Mouse (Mus musculus): ENCODE data around the gene Slc11a2. TPM values are rescaled to one million over a fixed set of nuclear protein-coding genes. Genes with fewer than 3 reads are reported as not detected.
A peak's percentile ranks its signal among the peaks of the same experiment; 100 is the strongest.

The Slc11a2 gene
- total RNA-seq (2015; ENCODE audit: low replicate concordance) (14.6 and 18.3 TPM in 2 replicates), total RNA-seq (2017; ENCODE audit: low replicate concordance) (20.1 and 23.8 TPM in 2 replicates)

DNA sequence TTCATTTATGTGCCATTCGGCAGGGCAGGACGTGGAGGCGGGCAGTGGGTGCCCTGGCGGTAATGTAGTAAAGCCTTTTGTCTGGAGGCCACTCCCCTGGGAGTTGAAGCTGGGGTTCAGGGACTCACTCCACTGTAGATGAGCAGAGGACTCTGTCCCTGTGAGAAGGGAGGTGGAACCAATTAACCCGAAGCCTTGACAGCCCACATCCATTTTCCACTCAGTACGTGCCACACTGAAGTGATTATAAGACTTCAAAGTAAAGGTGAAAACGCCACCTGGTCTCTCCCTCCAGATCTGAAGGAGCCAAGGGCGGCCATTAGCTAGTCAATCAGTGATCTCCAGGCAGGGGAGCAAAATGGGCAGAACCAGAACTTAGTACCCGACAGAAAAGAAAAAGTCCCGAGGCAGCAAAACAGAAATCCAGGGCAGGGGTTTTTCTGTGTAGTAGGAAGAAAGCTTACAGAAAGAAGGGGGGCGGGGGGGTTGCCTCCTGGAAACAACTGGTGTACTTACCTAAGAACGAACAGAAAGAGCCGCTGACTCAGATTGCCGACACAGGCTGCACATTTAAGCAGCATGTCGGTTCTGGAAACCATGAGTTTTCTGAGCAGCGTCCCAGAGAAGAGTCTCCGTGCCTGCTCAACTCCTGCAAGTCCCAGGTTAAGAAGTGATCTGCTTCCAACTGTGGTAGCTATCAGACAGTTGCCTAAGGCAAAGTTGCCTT, at the start of gene Slc11a2:
Slc11a2 (minus strand) TSS at position 677 of the 727 bp plus-strand sequence.
- ATAC-seq (replicated peaks; ENCODE audit: low FRiP score, poor library complexity, severe bottlenecking) = no peak

DNA sequence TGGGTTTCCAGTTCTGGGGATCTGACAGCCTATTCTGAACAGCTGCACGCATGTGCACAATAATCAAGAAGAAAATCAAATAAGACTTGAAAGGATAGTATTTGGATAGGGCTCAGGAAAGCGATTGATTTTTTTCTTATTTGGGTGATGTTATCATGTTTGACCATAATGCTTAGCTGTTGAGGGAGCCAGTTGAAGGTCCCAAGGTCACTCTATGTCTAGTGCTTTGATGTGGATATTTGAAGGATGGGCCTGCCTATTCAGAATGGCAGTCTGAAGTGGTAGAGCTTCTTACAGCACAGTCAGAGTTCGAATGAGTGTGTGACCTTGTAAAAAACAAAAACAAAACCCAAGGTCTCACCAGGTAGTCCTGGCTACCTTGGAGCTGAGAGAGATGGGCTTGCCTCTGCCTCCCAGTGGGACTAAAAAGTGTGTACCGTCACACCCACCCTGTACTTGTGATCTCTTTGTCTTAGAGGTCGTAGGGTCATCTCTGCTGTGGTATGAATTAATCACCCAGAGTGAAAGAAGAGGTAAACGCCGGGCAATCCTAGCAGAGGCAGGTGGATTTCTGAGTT, 49.1 kb upstream of the Slc11a2 start:
- no peak for ATAC-seq (replicated peaks; ENCODE audit: low FRiP score, poor library complexity, severe bottlenecking)

DNA sequence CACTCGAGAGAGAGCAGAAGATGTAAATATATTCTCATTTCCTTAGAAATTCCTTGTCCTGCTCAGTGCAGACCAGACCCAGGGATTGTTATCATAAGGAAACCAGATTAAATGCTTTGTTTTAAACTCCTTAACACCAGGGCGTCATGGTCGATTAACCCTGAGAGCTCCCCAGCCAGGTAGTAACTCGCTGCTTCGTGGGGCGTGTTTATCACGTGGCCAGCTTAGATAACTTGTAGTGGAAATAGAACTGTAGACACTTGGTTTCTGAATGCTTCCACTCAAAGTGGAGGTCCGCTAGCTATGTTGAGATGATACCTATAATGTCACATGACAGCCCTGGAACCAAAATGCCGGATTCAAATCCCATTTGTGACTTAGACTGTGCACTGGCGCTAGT, 45.2 kb upstream of the Slc11a2 start:
- ATAC-seq (replicated peaks; ENCODE audit: low FRiP score, poor library complexity, severe bottlenecking) = no peak

DNA sequence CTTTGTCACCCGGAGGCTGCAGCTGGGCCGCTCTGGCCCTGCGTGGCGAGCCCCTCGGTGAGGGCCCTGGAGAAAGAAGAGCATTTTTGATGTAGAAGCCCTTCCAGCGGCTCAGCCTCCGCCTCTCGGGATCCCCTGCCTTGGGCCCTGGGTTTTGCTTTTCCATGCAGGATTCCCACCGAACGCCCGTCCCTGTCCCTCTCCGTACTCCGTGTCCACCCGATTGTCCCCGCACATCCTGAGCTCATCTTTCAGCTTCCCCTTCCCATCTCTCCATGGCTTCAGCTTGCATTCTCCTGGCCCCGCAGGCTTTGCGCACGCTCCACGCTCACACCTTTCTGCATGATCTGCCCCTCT, 44.3 kb upstream of the Slc11a2 start:
- ATAC-seq (replicated peaks; ENCODE audit: low FRiP score, poor library complexity, severe bottlenecking) = no peak

DNA sequence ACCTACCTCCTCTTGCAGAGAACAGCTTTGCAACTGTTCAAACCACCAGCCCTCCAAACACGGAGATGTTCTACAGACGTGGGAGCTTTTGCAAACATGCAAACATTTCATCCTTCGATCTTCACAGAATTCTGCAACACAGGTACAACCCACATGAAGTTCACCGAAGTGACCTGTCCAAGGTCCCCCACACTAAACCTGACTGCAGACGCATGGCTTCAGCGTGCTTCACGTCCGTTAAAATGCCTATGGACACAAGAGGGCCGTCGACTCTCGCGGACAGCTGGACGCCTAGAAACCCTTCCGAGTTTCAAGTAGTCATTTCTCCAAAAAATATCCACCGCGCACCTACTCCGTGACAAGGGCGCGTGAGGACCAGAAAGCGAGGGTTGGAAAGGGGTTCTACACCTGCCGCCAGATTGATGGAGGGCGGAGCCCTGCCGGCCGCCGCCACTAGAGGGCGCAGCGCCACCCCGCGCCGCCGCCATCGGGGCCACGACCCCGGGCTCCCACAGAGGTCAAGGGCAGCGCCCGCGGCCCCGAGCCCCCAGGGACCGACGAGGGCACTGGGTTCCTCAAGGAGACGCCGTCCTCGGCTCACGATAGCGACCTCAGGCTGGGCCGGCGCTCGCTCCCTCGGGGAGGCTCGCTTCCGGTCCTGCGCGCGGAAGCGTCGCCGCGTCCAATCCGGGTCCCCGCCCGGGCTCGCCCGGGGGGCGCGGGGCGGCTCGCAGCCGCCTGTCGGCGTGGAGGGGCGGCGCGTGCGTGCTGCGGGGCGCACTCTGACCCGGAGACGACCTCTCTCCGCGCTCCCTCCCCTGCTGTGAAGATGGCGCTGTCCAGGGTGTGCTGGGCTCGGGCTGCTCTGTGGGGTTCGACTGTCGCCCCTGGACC, 43.7 kb upstream of the Slc11a2 start, which contains the start of gene Letmd1:
Letmd1 (plus strand) TSS at position 729 of the 894 bp plus-strand sequence.
- peak; percentile 62 for ATAC-seq (replicated peaks; ENCODE audit: low FRiP score, poor library complexity, severe bottlenecking)

DNA sequence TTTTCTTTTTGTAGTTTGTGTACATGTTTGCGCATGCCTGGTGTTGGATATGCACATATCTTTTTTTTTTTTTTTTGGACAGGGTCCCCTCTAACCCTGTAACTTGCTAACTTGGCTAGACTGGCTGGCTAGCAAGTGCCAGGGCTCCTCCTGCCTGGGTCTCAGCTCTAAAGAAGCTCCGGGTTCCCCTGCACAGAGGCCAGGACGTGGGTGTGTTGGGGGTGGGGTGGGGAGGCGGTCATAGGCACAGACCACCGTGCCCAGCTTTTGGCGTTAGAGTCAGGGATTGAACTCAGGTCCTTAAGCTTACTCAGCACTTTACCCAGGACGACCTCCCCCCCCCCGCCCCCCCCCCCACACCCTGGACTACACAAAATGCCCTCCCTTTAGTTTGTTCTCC, 42.9 kb upstream of the Slc11a2 start:
- ATAC-seq (replicated peaks; ENCODE audit: low FRiP score, poor library complexity, severe bottlenecking) = no peak

DNA sequence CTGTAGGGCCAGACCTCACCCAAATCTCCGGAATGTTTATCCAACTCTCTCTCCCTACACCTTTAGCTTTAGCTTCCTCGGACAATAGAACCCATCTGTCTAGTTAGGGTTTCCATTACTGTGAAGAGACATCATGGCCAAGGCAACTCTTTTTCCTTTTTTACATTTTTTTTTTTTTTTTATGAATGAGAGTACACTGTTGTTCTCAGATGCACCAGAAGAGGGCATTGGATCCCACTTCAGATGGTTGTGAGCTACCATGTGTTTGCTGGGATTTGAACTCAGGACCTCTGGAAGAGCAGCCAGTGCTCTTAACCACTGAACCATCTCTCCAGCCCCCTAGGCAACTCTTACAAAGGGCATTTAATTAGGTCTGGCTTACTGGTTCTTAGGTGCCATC, 40.6 kb upstream of the Slc11a2 start:
- ATAC-seq (replicated peaks; ENCODE audit: low FRiP score, poor library complexity, severe bottlenecking) = no peak

DNA sequence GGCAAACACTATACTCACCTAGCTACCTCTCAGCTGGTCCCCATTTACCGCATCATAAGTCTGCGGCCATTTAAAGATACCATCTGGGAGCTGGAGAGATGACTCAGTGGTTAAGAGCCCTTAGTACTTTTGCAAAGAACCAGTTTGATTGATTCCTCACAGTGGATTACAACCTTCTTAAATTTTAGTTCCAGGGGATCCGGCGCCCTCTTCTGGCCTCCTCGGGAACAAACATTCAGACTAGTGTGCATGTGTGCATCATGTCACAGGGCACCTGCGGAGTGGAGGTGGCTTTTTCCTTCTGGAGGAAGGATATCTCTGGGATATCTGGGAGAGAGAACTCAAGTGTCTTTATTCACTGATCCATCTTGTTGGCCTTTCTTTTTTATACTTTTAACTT, 38.8 kb upstream of the Slc11a2 start:
- ATAC-seq (replicated peaks; ENCODE audit: low FRiP score, poor library complexity, severe bottlenecking) = peak; percentile 60

DNA sequence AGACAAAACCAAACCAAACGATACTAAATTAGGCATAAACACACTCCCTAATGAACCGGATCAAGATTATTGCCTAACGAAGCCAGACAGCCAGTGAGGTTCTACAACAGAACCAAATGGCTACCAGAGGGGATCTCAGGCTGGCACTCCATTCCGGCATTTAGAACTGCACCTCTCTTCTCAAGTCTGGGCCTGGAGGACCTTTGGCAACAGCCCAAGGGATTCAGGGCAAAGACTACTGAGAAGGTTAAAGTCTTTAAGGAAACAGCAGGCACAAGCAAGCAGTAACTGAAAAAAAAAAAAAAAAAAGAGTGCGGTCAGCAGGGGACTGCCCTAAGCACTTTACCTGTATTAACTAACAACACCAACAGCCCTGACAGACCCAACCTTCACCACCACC, 37.2 kb upstream of the Slc11a2 start:
- ATAC-seq (replicated peaks; ENCODE audit: low FRiP score, poor library complexity, severe bottlenecking) = no peak

DNA sequence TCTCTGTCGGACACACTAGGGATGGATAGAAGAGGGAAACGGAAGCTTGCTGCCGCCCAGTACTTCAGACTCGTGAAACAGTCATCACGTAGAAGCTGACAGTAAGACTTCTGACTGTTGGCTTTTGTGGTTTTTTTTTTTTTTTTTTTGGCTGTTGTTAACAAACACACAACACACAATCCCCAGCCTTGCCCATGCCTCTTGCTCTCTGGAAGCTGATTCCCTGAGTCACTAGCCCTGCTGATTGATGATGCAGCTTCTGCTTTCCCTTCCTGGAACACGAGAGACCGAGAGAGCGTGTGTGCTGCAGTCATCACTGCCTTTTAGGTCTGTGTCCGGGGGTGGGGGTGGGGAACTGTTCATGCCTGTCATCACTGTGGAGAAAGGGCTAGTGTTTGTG, 36.8 kb upstream of the Slc11a2 start:
- no peak for ATAC-seq (replicated peaks; ENCODE audit: low FRiP score, poor library complexity, severe bottlenecking)

DNA sequence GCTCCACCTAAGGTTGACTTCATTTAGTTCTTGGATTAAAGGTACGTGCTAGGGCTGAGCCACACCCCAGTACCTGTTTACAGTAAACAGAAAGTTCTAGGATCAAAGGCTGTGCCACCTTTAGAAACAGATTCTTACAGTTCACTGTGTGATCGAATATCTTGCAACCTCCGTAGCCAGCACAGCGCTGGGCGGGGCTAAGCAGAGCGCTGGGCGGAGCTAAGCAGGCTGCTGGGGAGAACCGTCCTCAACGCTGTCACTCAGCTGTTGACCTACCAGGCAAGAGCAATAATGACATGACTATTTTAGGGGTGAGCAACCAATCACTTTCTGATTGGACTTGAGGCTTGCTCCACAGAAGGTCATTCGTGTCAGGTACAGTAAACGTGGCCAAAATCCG, 36.1 kb upstream of the Slc11a2 start:
- ATAC-seq (replicated peaks; ENCODE audit: low FRiP score, poor library complexity, severe bottlenecking) = peak; percentile 82

DNA sequence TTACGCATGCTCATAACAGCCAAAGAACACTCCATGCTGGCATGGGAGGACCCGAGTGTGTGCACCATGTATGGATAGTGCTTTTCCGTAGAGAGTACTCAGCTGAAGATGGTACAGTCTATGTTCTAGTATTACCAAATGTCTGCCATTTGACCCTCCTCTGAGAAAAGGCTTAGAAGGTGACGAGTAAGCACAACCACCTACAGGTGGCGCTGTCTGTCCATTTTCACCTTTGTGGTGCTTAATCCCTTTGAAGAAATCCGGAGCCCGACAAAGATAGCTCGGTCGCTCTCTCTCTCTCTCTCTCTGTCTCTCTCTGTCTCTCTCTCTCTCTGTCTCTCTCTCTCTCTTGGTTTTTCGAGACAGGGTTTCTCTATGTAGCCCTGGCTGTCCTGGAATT, 33.2 kb upstream of the Slc11a2 start:
- peak; percentile 54; the same call in 1 of the 2 replicates for ATAC-seq (replicated peaks; ENCODE audit: low FRiP score, poor library complexity, severe bottlenecking)

DNA sequence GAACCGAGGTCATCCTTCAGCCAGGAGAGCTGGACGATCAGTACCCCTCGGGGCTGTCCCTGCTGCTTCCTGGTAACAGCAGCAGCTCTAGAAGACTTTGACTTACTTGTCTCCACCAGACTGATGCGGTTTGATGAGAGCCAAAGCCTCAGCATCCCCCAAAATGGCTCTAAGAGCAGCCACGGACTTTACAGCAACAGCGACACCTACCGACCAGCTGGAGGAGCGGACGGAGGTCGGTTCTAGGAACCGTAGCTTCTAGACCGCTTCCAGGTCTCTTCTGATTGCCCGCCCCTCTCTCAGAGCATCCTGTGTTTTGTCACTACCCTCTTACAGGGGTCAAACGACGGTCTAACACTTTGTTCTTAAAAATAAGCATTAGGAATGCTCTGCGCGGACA, 32.5 kb upstream of the Slc11a2 start:
- ATAC-seq (replicated peaks; ENCODE audit: low FRiP score, poor library complexity, severe bottlenecking) = peak; percentile 80

DNA sequence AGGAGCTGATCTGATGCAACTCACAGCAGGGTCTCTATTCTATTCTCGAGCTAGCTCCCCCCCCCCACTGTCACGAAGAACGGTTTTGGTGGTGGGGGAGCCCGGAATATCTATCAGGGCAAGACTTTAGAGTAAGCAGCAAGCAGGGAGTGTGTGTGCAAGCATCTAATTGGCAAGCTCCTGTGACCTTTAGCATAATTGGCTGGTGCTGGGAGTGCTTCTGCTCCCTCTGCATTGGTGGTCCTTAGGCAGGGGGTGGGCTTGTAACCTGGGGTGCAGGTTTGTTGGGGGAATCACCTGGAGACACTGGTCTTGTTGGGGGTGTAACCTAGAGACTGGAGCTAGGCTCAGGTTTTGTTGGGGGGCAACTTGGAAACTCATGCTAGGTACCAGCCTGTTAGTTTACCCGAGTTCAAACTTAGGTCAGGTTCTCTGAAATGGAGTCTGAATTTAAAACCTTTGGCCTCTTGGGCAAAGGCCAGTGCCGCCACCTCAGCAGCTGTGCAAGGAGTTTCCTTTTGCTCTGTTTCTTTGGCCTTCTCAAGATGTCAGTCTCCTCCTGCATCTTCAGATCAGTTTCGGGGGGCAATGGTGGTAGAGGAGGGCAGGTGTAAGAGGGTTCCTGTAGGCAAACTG, 31.6 kb upstream of the Slc11a2 start:
- no peak for ATAC-seq (replicated peaks; ENCODE audit: low FRiP score, poor library complexity, severe bottlenecking)

DNA sequence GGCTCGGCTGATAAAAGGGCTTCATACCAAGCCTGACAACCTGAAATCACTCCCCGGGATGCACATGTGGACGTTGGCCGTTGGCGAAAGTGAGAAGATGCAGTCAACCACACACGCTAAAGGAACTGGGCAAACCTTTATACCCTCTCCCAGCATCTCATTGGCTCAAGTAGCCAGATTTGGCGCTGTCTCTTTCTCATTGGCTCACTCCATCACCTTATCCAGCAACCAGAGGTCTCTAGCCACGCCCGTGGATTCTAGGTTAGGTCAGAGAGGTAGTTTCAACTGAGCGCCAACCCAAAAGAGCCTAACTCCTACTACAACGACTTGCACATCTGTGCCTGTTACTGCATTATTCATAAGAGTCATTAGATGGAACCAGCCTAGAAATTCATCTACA, 27.6 kb upstream of the Slc11a2 start:
- no peak for ATAC-seq (replicated peaks; ENCODE audit: low FRiP score, poor library complexity, severe bottlenecking)

DNA sequence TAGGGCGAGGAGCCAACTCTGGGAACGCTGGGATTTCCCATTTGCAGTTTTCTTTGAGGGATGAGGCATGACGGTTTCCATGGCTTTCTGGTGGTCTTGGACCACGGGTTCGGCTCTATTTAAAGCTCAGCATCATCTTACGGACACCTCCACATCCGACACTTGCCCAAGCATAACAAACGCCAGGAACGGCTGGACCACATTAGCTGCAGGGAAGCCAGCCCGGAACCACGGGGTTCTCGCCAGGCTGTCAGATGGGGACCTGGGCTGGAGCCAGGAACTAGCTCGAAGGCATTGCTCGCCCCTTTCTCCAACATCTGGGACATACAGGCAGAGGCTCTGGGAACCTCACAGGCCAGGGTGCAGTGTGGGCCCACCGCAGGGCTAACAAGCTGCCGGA, 26.4 kb upstream of the Slc11a2 start:
- no peak for ATAC-seq (replicated peaks; ENCODE audit: low FRiP score, poor library complexity, severe bottlenecking)

DNA sequence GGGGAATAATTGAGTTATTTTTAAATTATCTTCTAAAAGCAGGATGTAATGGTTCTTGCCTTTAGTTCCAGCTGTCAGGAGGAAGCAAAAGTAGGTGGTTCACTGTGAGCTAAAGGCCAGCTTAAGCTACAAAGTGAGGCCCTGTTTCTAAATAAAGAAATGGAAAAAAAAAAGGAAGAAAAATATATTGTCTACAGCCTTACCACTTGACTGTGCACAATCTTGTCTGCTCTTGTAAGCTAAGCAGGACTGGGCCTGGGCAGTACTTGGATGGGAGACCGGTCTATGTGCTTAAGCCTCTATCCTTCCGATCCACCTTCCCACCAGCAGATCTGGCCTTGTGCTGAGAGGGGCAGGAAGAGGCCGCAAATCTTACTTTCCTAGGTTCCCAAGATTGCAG, 24.6 kb upstream of the Slc11a2 start:
- 0 out of 2 replicates have a peak, but pooled peaks have one; percentile 37 for ATAC-seq (replicated peaks; ENCODE audit: low FRiP score, poor library complexity, severe bottlenecking)

DNA sequence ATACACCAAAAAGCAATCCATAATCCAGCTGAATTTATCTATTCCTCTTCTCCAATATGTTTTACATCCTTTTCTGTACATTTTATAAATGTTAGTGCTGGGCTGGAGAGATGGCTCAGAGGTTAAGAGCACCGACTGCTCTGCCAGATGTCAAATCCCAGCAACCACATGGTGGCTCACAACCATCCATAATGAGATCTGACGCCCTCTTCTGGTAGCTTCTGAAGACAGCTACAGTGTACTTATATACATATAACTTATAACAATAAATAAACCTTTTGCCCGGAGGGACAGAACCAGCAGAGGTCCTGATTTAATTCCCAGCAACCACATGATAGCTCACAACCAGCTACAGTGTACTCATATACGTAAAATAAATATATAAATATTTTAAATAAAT, 23.7 kb upstream of the Slc11a2 start:
- ATAC-seq (replicated peaks; ENCODE audit: low FRiP score, poor library complexity, severe bottlenecking) = no peak

DNA sequence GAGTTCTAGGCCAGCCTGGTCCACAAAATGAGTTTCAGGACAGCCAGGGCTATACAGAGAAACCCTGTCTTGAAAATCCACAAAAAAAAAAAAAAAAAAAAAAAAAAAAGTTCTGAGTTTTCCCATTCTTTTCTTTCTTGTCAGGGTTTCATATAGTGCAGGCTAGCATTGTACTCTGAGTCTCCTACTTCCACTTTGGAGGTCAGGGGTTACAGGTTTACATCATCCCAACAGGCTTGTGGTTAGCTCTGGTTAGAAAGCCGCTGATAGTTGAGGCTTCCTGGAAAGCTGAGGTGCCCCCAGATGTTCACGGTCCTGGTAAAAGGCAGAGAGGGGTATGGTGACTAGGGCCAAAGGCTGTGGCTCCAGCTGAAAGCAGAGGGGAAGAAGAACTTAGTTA, 22.0 kb upstream of the Slc11a2 start:
- ATAC-seq (replicated peaks; ENCODE audit: low FRiP score, poor library complexity, severe bottlenecking) = no peak
